Mouse (Mus musculus): Measurements from ENCODE around the gene Krtap26-1. TPM values are rescaled to one million over a fixed set of nuclear protein-coding genes. Genes with fewer than 3 reads are reported as not detected.

The Krtap26-1 gene
- total RNA-seq, 2 experiments from 2014 or later = not detected

DNA sequence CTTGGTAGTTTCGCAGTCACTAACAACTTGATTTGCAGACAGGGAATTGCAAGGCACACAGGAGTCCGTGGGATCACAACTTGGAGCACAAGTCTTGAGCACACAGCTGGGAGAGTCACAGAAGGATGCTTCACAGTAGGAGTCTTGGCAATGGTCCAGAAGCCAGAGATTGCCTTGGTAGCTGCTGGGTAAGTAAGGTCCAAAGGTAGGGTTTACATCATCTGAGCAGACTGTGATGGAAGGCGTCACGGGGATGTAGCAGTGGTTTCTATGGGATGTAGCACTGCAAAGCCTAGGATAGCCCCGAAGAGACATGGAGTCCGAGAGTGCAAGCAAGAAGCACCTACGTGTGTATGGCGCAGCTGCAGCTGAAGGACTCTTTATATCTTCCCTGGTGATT lies 35.7 kb downstream of the Krtap26-1 start, which contains the start of gene Krtap24-1:
Krtap24-1 (minus strand) TSS at position 358 of the 400 bp plus-strand sequence.
- no peak for DNase-seq (ENCODE audit: low spot score in 2 of 2)
- Histone ChIP-seq H3K4me3 (no peak within 1 kb of the TSS), H3K27ac (no peak within 1 kb of the TSS)
- TF ChIP-seq CTCF (conservative IDR thresholded peaks at IDR 0.05) = no peak

DNA sequence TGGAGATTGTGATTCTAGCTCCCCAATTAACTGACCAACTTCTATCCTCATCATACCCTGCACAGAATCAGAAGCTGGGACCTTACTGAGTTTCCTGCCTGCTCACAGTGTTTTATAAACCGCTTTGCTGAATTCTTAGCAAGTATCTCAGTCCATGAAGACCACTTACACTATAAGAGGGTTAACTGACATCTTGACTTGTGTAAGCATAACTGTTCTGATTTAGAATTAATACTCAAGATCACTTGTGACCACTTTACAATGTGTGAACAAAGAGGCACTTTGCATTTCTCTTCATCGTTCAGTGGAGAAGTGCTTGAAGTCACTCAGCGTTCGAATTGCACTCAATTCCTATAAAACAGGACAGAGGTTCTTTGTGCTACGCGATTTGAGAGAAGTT lies 43.0 kb downstream of the Krtap26-1 start:
- no peak for TF ChIP-seq CTCF (conservative IDR thresholded peaks at IDR 0.05)
- H3K4me3 ChIP-seq = no peak overlapping the region
- no peak for DNase-seq (ENCODE audit: low spot score in 2 of 2)
- H3K27ac ChIP-seq = no peak overlapping the region

DNA sequence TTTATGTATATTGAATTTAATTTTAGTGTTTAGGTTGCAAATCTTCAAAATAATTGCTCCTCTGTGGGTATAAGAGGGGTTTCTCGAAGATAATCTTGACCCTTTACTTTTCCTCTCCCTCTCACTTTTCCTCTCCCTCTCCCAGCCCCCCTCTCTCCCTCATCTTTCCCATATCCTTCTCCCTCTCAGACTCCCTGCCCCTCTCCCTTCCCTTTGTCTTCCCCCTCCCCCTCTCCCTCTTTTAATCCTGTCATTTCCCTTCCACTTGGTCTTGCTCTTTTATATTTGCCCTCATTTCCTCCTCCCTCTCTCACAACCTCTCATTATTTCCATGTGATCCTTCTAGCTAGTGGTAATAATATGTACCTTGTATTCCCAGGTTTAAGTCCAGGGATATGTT lies 45.1 kb downstream of the Krtap26-1 start:
- Histone ChIP-seq H3K27ac (no peak overlapping the region), H3K4me3 (no peak overlapping the region)
- no peak for TF ChIP-seq CTCF (conservative IDR thresholded peaks at IDR 0.05)
- no peak for DNase-seq (ENCODE audit: low spot score in 2 of 2)

DNA sequence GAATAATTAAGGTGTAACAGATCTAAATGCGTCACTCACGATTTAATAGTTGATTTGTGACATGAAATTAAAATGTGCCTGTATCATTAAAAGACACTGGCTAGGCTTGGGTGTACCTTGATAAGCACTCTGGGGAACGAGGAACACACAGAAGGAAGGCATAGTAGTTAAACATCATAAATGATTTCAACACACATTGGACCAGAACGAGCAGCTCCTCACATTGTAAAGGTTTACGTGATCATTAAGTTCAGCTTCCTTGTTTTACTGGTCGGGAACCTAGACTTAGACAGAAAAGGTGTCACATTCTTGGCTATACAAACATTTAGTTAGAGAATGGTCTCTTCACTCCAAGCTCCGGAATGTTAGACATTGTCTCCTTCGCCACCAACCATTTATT lies 47.3 kb downstream of the Krtap26-1 start:
- no peak for TF ChIP-seq CTCF (conservative IDR thresholded peaks at IDR 0.05)
- no peak for DNase-seq (ENCODE audit: low spot score in 2 of 2)
- no peak overlapping the region for H3K27ac ChIP-seq
- no peak overlapping the region for H3K4me3 ChIP-seq

DNA sequence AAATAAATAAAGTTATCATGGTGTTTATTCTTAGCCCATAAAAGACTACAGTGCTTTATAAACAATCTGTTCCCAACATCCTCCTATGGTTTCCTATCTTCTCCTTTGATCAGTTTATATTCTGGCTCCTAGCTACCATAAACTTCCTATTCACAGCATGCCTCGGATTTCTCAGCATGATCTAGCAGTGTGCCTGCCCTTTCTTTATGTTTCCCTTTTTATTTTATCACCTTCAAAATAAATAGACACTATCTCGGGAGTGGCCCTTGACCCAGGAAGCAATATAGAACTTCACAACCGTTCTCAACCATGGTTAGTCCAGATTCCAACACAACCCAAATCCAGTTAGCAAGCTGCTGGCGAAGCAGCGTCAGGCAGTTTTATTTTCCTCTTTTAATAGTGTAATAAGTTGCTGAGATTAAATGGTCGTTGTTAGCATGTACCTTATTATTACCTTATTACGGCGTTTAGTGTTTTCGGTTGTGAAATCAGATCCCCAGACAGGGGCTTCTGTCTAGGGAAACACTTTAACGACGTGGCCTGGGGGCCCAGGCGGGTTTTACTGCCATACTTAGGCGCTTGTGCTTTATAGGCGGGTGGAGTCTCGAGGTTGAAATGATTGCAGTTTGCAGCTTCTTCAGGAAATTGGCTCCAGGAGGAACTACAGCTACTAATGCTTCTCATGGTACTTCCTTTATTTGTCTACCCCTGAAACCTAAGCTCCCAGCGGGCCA lies 47.9 kb downstream of the Krtap26-1 start:
- no peak overlapping the region for H3K4me3 ChIP-seq
- TF ChIP-seq CTCF (conservative IDR thresholded peaks at IDR 0.05) = no peak
- H3K27ac ChIP-seq = no peak overlapping the region
- no peak for DNase-seq (ENCODE audit: low spot score in 2 of 2)

Other genes starting within 250 kb of the Krtap26-1 start
- gene Cldn17, start 140.8 kb downstream of the Krtap26-1 start, total RNA-seq (2021) = not detected
- not detected for gene Cldn8, start 84.6 kb downstream of the Krtap26-1 start, total RNA-seq (2021)
- not detected for gene Krtap24-1, start 35.5 kb downstream of the Krtap26-1 start, total RNA-seq (2021)
- gene 2310079G19Rik, start 20.1 kb downstream of the Krtap26-1 start, total RNA-seq (2021) = not detected
- gene Krtap27-1, start 23.9 kb upstream of the Krtap26-1 start, total RNA-seq (2021) = not detected
- gene 2310061N02Rik, start 60.2 kb upstream of the Krtap26-1 start, total RNA-seq (2021) = not detected
- gene Krtap13-1, start 81.1 kb upstream of the Krtap26-1 start, total RNA-seq (2021) = not detected
- not detected for gene Krtap13, start 103.8 kb upstream of the Krtap26-1 start, total RNA-seq (2021)
- not detected for gene 2310034C09Rik, start 111.1 kb upstream of the Krtap26-1 start, total RNA-seq (2021)
- not detected for gene 2310057N15Rik, start 126.4 kb upstream of the Krtap26-1 start, total RNA-seq (2021)
- gene Gm5965, start 130.1 kb upstream of the Krtap26-1 start, total RNA-seq (2021) = not detected
- gene Gm20741, start 164.4 kb upstream of the Krtap26-1 start, total RNA-seq (2021) = not detected
- not detected for gene Krtap15, start 172.4 kb upstream of the Krtap26-1 start, total RNA-seq (2021)
- gene Krtap14, start 178.3 kb upstream of the Krtap26-1 start, total RNA-seq (2021) = not detected
- gene Krtap19-1, start 221.6 kb upstream of the Krtap26-1 start, total RNA-seq (2021) = not detected
- not detected for gene Krtap19-2, start 226.5 kb upstream of the Krtap26-1 start, total RNA-seq (2021)
- not detected for gene Krtap19-3, start 230.2 kb upstream of the Krtap26-1 start, total RNA-seq (2021)
- not detected for gene Krtap19-4, start 237.3 kb upstream of the Krtap26-1 start, total RNA-seq (2021)
- gene Krtap19-5, start 248.7 kb upstream of the Krtap26-1 start, total RNA-seq (2021) = not detected

All from layer of hippocampus, adult 2 months (tissue).